Mouse (Mus musculus) olfactory bulb, adult 2 months (tissue): ENCODE data around the gene Fto.

Experiments
- CTCF ChIP-seq: fragments of 200-500 bp; IDR thresholded peaks from 2 replicates; pipeline ENCODE4 v1.5.1; 2012; ENCODE audit warnings: low read depth, mild to moderate bottlenecking, low read length, moderate library complexity; ENCODE audit not compliant: insufficient read depth
- POLR2A ChIP-seq: fragments of 200-500 bp; IDR thresholded peaks from 2 replicates; pipeline ENCODE4 v1.6.1; 2012; ENCODE audit warnings: mild to moderate bottlenecking, low read depth, low read length, moderate library complexity; ENCODE audit not compliant: insufficient read depth

- TF ChIP-seq CTCF (no peak), POLR2A (no peak)
Measured at GRCm38 (mm10) chr8:91713677-91714312, 400.5 kb downstream of the Fto start.
